Mouse (Mus musculus) lung, embryonic 16.5 days (tissue): ENCODE data around the gene Tti1. TPM values are rescaled to one million over a fixed set of nuclear protein-coding genes. Genes with fewer than 3 reads are reported as not detected.
"Not testable (repeated sequence)": the region's sequence is repeated elsewhere in the genome, so short reads cannot be mapped to it uniquely, and the experiment has no call there.

ENCODE experiments used
- ATAC-seq: fragments of 200-750 bp; cut with Nextera tagmentation; 2 replicates; pipeline ENCODE4 v1.8.0; 2017; ENCODE audit warnings: low read depth, mild to moderate bottlenecking, moderate library complexity
- H3K27ac ChIP-seq: fragments of 300-500 bp; sonication (generic); 2 replicates; pipeline ENCODE4 v1.5.1; 2014; ENCODE audit warnings: mild to moderate bottlenecking, control low read depth, low read length
- H3K27me3 ChIP-seq: fragments of 300-500 bp; sonication (generic); 2 replicates; pipeline ENCODE4 v1.6.1; 2014; ENCODE audit warnings: low read depth, low read length, mixed read lengths; ENCODE audit not compliant: control insufficient read depth, insufficient read depth
- H3K36me3 ChIP-seq: fragments of 300-500 bp; sonication (generic); 2 replicates; pipeline ENCODE4 v1.6.1; 2014; ENCODE audit warnings: low read length; ENCODE audit not compliant: control insufficient read depth, insufficient read depth
- H3K4me1 ChIP-seq: fragments of 300-500 bp; sonication (generic); replicated peaks from 2 replicates; pipeline ENCODE4 v1.6.1; 2014; ENCODE audit warnings: low read length, mixed read lengths; ENCODE audit not compliant: control insufficient read depth, insufficient read depth
- H3K4me2 ChIP-seq: fragments of 300-500 bp; sonication (generic); 2 replicates; pipeline ENCODE4 v1.6.1; 2014; ENCODE audit warnings: low read depth, low read length, control low read depth
- H3K4me3 ChIP-seq: fragments of 300-500 bp; sonication (generic); 2 replicates; pipeline ENCODE4 v1.5.1; 2014; ENCODE audit warnings: mild to moderate bottlenecking, low read length, control low read depth
- H3K9ac ChIP-seq: fragments of 300-500 bp; sonication (generic); 2 replicates; pipeline ENCODE4 v1.6.1; 2014; ENCODE audit warnings: low read length, control low read depth
- H3K9me3 ChIP-seq: fragments of 300-500 bp; sonication (generic); 2 replicates; pipeline ENCODE4 v1.6.1; 2016; ENCODE audit warnings: low read length; ENCODE audit not compliant: control insufficient read depth
- WGBS: fragments of 180-500 bp; shearing (Covaris S2); extraction: QIAGEN DNeasy Blood & Tissue Kit; methylation state at CpG from one replicate; pipeline ENCODE4 v1.1.7; 2014; 5-methylcytosine and 5-hydroxymethylcytosine counted together
- polyA plus RNA-seq: library from polyadenylated mRNA; unstranded; fragments of >200 nt; fragmentation: Nextera tagmentation; extraction: Ambion mirVana; gene quantifications from 2 replicates; pipeline ENCODE4 v1.2.1, GENCODE M21; 2015

Gene Tti1
- polyA plus RNA-seq, 1 experiment from 2014 or later = 25.7 TPM

DNA sequence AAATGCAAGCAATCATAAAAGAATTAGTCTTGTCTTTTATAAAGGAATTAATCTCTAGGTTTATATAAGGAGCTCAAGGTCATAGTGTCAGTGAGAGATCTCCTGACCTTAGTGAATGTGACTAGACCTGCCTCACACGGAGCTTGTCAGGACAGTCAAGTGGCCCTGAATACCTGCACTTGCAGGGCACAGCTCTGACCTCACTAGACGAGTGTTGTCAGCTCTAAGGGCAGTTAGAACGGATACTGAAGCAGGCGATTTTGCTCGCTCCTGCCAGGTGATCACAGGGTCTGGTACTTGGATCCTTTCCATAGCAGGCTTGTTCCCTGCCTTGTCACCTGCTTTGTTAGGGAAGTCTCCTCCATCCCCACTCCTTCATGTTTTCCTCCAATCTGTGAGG lies 36.8 kb upstream of the Tti1 start:
- no peak overlapping the region for H3K9ac ChIP-seq
- no peak overlapping the region for H3K4me2 ChIP-seq
- H3K9me3 ChIP-seq = no peaks in the 10 kb centered on the region
- H3K27ac ChIP-seq = no peak overlapping the region
- no peaks in the 10 kb centered on the region for H3K27me3 ChIP-seq
- H3K36me3 ChIP-seq = peaks cover 4% of the 10 kb centered on the region
- peaks cover 5% of the 10 kb centered on the region for H3K4me1 ChIP-seq
- ATAC-seq = 0 out of 2 replicates have a peak, but pooled peaks have one; percentile 26
- 52% methylated on average over 5 of the region's 5 CpGs for WGBS
- H3K4me3 ChIP-seq = no peak overlapping the region

DNA sequence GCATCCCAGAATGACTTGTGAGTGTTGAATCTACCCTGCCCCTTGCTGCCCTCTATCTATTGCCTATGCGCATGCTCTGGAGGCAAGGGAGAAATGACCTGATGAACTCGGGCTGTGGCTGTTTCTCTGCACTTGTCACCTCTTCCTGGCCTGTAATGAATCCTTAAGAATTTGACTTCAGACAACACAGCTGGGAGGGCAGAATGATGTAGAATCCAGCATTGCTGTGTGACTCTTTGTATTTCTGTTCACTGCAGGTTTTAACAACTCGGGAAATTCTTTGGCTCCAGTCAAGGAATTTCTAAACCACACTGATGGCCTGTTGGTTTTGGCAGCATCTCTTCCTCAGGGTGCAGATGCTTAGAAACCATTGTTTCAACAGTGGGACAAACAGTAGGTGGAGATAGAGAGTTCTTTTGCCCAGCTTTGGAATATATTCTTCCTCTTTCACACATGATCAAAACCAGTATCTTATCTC lies 36.4 kb upstream of the Tti1 start:
- Histone ChIP-seq H3K9me3 (no peaks in the 10 kb centered on the region), H3K36me3 (peaks cover 6% of the 10 kb centered on the region), H3K27ac (no peak overlapping the region), H3K27me3 (no peaks in the 10 kb centered on the region), H3K9ac (no peak overlapping the region), H3K4me1 (peaks cover 5% of the 10 kb centered on the region), H3K4me2 (no peak overlapping the region), H3K4me3 (no peak overlapping the region)
- ATAC-seq = peak; percentile 39
- WGBS = 25% methylated on average over 3 of the region's 3 CpGs

DNA sequence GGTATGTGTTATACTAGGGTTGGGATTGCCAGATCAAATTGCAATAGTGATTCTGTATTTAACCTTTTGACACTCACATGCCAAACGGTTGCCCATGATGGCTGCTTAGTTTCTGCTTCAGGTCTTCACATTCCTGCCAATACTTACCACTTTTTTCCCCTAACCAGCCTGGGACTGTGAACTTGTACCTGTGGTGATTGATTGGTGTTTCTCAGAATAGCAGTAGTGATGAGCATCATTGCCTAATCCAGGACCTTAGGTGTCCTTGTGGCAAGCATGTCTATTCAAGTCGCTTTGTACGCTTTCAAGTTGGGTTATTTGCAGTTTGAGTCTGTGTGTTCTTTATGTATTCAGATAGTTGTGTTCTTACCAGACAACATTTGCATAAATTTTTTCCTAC lies 34.8 kb upstream of the Tti1 start:
- Histone ChIP-seq H3K9ac (no peak overlapping the region), H3K36me3 (peaks cover 6% of the 10 kb centered on the region)
- ATAC-seq = no peak

DNA sequence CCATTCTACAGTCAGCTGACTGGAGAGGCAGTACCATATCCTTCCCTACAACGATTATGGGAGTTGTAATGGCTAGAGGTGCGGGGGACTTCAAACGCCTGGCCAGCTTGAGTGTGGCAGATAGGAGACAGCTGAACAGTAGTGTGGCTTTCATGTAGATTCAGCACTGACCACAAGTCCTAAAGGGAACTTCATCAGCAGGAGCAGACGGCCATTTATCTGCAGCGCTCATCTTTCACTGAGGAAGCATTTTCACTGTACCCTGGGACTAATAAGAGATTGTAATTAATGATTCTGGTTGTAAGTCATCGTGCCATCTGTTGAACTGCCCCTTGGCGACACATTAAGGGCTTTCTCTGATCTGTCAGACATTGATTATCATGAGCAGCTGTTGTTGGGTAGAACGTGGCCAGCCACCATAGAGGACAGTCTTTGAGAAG lies 31.5 kb upstream of the Tti1 start:
- Histone ChIP-seq H3K4me2 (no peak overlapping the region), H3K4me3 (no peak overlapping the region), H3K27ac (no peak overlapping the region), H3K27me3 (no peaks in the 10 kb centered on the region), H3K4me1 (peaks cover 5% of the 10 kb centered on the region), H3K9ac (no peak overlapping the region), H3K36me3 (peaks cover 10% of the 10 kb centered on the region), H3K9me3 (no peaks in the 10 kb centered on the region)
- 63% methylated on average over 8 of the region's 8 CpGs for WGBS
- peak; percentile 32 for ATAC-seq

More for the DNA sequence above, 34.8 kb upstream of the Tti1 start:
- Histone ChIP-seq H3K4me2 (no peak overlapping the region), H3K4me1 (peaks cover 5% of the 10 kb centered on the region), H3K27me3 (no peaks in the 10 kb centered on the region), H3K9me3 (no peaks in the 10 kb centered on the region), H3K27ac (no peak overlapping the region), H3K4me3 (no peak overlapping the region)
- WGBS = 89% methylated on average over 3 of the region's 3 CpGs

DNA sequence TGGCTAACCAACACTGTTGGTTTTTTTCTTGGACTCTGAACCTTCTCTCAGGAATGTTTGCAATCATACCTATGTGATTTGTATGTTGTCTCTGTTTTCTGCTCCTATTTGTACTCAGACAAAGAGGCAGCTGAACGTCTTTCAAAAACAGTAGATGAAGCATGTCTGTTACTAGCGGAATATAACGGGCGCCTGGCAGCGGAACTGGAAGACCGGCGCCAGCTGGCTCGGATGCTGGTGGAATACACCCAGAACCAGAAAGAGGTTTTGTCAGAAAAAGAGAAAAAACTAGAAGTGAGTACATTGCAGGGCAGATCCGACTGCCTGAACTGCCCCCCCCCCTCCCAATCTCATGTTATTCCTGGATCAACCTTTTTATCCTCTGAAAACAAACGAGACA lies 30.3 kb upstream of the Tti1 start:
- H3K4me3 ChIP-seq = no peak overlapping the region
- no peaks in the 10 kb centered on the region for H3K9me3 ChIP-seq
- no peak overlapping the region for H3K9ac ChIP-seq
- ATAC-seq = no peak
- WGBS = 67% methylated on average over 10 of the region's 10 CpGs
- no peaks in the 10 kb centered on the region; the same call in 1 of the 2 replicates for H3K4me1 ChIP-seq
- no peaks in the 10 kb centered on the region for H3K27me3 ChIP-seq
- no peak overlapping the region for H3K27ac ChIP-seq
- peaks cover 10% of the 10 kb centered on the region for H3K36me3 ChIP-seq
- no peak overlapping the region for H3K4me2 ChIP-seq

DNA sequence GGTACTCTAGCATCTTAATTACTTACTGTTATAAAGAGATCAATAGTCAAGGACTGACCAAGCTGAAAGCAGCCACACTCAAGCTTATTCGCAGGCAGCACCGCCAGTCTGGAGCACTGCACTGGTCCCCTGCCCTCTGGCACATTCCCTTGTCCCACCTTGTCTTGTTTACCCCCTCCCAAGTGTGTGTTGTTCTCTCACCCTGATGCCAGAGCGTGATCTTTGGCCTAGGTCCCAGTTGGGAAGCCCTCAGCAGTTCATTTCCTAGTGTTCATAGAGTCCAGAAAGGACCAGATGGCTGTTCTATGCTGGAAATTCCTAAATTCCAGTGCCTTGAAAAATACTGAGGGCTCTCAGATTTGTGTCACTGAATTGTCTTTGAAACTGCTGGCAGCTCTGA lies 28.8 kb upstream of the Tti1 start:
- Histone ChIP-seq H3K4me2 (no peak overlapping the region), H3K36me3 (peaks cover 14% of the 10 kb centered on the region), H3K27ac (no peak overlapping the region), H3K9me3 (no peaks in the 10 kb centered on the region), H3K27me3 (no peaks in the 10 kb centered on the region), H3K4me1 (no peaks in the 10 kb centered on the region; the same call in 1 of the 2 replicates), H3K4me3 (no peak overlapping the region), H3K9ac (no peak overlapping the region)
- WGBS = 83% methylated on average over 3 of the region's 3 CpGs
- ATAC-seq = no peak

DNA sequence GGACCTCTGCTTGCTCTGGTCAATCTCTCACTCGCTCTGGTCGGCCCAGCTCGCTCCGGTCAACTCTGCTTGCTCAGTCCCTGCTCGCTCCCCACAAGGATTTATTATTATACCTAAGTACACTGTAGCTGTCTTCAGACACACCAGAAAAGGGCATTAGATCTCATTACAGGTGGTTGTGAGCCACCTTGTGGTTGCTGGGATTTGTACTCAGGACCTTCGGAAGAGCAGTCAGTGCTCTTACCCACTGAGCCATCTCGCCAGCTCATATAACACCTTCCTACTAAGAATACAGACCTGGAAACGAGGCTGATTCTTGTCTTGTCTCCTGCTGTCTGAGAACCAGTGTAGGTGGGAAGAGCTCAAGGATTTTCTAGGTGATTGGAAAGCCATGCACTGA lies 27.1 kb upstream of the Tti1 start:
- 90% methylated on average over 8 of the region's 8 CpGs for WGBS
- H3K27me3 ChIP-seq, H3K9me3 ChIP-seq, H3K4me3 ChIP-seq, ATAC-seq, H3K4me2 ChIP-seq, H3K9ac ChIP-seq, H3K4me1 ChIP-seq, H3K27ac ChIP-seq: not testable (repeated sequence)
- peaks cover 17% of the 10 kb centered on the region for H3K36me3 ChIP-seq

DNA sequence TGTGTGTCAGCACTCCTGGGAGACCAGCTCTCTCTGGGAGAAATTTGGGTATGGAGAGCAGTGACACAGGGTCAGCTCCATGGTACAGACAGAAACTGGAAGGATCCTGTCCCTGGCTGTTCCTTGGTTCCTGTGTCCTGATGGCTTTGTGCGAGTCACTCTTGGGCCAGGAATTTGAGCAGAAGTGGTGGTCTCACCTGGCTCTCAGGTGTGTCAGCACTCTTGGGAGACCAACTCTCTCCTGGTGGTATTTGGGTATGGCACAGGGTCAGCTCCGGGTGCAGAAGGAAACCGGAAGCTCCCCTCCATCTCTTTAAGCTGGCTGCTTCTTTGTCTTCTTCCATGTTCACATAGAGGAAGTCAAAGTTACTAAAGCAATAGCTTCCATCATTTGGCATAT lies 26.4 kb upstream of the Tti1 start:
- Histone ChIP-seq H3K27me3 (no peaks in the 10 kb centered on the region), H3K27ac (no peak overlapping the region), H3K9ac (no peak overlapping the region), H3K4me3 (no peak overlapping the region), H3K4me2 (no peak overlapping the region), H3K9me3 (no peaks in the 10 kb centered on the region), H3K36me3 (peaks cover 20% of the 10 kb centered on the region), H3K4me1 (no peaks in the 10 kb centered on the region; the same call in 1 of the 2 replicates)
- 89% methylated on average over 3 of the region's 3 CpGs for WGBS
- ATAC-seq = no peak

DNA sequence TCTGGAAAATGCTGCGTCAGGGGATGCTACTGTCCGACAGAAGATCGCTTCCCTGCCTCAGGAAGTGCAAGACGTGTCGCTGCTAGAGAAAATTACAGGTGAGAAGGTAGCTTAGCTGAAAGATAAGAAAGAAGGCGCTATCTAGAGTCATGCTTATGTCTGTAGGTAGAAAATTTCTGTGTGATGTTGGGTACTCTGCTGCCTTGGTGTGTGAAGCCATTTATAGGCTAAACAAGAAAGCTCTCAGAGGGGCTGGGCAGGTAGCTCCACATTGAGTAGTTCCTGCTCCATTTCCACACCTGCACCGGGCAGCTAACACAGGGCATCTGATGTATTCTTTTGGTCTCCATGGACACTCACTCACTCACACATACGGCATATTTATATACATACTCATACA lies 21.9 kb upstream of the Tti1 start:
- peaks cover 42% of the 10 kb centered on the region for H3K36me3 ChIP-seq
- H3K4me1 ChIP-seq = no peaks in the 10 kb centered on the region
- no peaks in the 10 kb centered on the region for H3K9me3 ChIP-seq
- H3K9ac ChIP-seq = no peak overlapping the region
- no peaks in the 10 kb centered on the region for H3K27me3 ChIP-seq
- no peak overlapping the region for H3K27ac ChIP-seq
- ATAC-seq = no peak
- H3K4me3 ChIP-seq = no peak overlapping the region
- WGBS = 95% methylated on average over 8 of the region's 8 CpGs
- H3K4me2 ChIP-seq = no peak overlapping the region

DNA sequence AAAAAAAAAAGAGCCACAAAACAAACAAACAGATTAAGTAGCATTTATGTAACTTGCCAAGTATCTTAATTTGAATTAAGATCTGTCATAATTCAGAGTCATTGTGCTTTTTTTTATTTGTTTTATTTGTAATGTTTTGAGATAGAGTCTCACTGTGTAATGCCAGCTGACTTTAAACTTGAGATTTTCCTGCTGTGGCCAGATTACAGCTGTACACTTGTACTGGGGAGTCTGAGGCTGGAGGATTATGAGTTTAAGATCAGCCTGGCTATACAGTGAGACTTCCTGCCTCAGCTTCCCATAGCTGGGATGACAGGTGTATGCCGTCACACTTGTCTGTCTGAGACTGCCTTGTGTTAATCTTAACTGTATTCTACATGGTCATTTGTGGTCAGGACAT lies 20.5 kb upstream of the Tti1 start:
- no peak for ATAC-seq
- H3K4me3 ChIP-seq = no peak overlapping the region
- no peaks in the 10 kb centered on the region for H3K27me3 ChIP-seq
- 93% methylated on average over 1 of the region's 1 CpGs for WGBS
- no peak overlapping the region for H3K27ac ChIP-seq
- H3K36me3 ChIP-seq = peaks cover 54% of the 10 kb centered on the region
- H3K4me2 ChIP-seq = no peak overlapping the region
- H3K9ac ChIP-seq = no peak overlapping the region
- H3K4me1 ChIP-seq = no peaks in the 10 kb centered on the region
- no peaks in the 10 kb centered on the region for H3K9me3 ChIP-seq
